Comparison of ENCODE assay signal across 10 mouse cellular contexts in genomic region chr5:122986091-122986493, GRCm38 (mm10). TPM values are rescaled to one million over a fixed set of nuclear protein-coding genes. Genes with fewer than 3 reads are reported as not detected.
DNase-seq lines count a peak whose midpoint lies in the region; ATAC-seq lines count a peak whose summit lies in the region.
"Had no signal": no experiment of that assay in that cellular context is flagged by ENCODE, and none has a peak within 500 bp of the region (broad histone marks: within the 10 kb centered on the region; RNA-seq: fewer than 3 reads in every experiment).

No protein-coding gene starts in this region.

- H3K9me3 ChIP-seq in forebrain, embryonic 15.5 days: no peaks in the 10 kb centered on the region
- H3K9me3 ChIP-seq: heart, embryonic 15.5 days had no signal

- WGBS in forebrain, embryonic 15.5 days: 28% methylated on average over 8 of the region's 8 CpGs

- H3K36me3 ChIP-seq in forebrain, embryonic 15.5 days: no peaks in the 10 kb centered on the region
- H3K36me3 ChIP-seq: heart, embryonic 15.5 days had no signal

- H3K4me2 ChIP-seq in forebrain, embryonic 15.5 days (replicated peaks): peak overlapping the region; percentile 99

- H3K27me3 ChIP-seq in forebrain, embryonic 15.5 days: no peaks in the 10 kb centered on the region
- H3K27me3 ChIP-seq: heart, embryonic 15.5 days had no signal

- H3K27ac ChIP-seq in forebrain, embryonic 15.5 days (replicated peaks): peak overlapping the region; percentile 27; the same call in 1 of the 2 replicates
- H3K27ac ChIP-seq: heart, embryonic 15.5 days had no signal

- no peak for ATAC-seq in forebrain, embryonic 15.5 days (replicated peaks)

- peak; percentile 38 to 59 for DNase-seq in kidney, postnatal 4 days
- no peak for DNase-seq in kidney, adult 18-20 months
- DNase-seq in R1 (ENCODE audit: low read depth, low spot score): peak; percentile 35
- DNase-seq in naive thymus-derived CD4-positive, alpha-beta T cell, adult 2 months (ENCODE audit: low read depth): peak; percentile 42
- no peak for DNase-seq in gastrocnemius, postnatal 4 days (ENCODE audit: low spot score in 2 of 2)
- no peak for DNase-seq in cerebellum, adult 9-11 months
- DNase-seq in kidney, adult 11 months: no peak
- DNase-seq: lung, postnatal 14 days had no signal

- peaks cover 53% of the 10 kb centered on the region for H3K4me1 ChIP-seq in forebrain, embryonic 15.5 days

- no peak overlapping the region for H3K4me3 ChIP-seq in forebrain, embryonic 15.5 days
- H3K4me3 ChIP-seq: heart, embryonic 15.5 days had no signal

- H3K9ac ChIP-seq in forebrain, embryonic 15.5 days (replicated peaks): no peak overlapping the region
- H3K9ac ChIP-seq: heart, embryonic 15.5 days had no signal

RNA-seq across cellular contexts. Expression of gene Kdm2b, which starts 3.5 kb away (rescaled TPM):
- 138 and 141 TPM in 2 replicates for polyA plus RNA-seq in forebrain, embryonic 15.5 days (2015; fragmentation: Nextera tagmentation; extraction: Ambion mirVana)
- total RNA-seq in gastrocnemius, postnatal 4 days (2021): 10 to 100 TPM; 26.0 to 31.7 TPM

RNA-seq across cellular contexts. Expression of gene Orai1, which starts 28.8 kb away (rescaled TPM):
- 14.0 and 14.9 TPM in 2 replicates for polyA plus RNA-seq in forebrain, embryonic 15.5 days (2015; fragmentation: Nextera tagmentation; extraction: Ambion mirVana)
- 10 to 100 TPM; 46.2 to 53.8 TPM for total RNA-seq in gastrocnemius, postnatal 4 days (2021)

Comparison
In these comparisons a context has a peak if more than half of its experiments do, and no peak if none do; other contexts are left out.
1. DNase-seq: peak in kidney, postnatal 4 days (2 of 2), R1 (single experiment) and naive thymus-derived CD4-positive, alpha-beta T cell, adult 2 months (single experiment); none in kidney, adult 18-20 months (single experiment), gastrocnemius, postnatal 4 days (0 of 2), cerebellum, adult 9-11 months (single experiment) and kidney, adult 11 months (single experiment).